Mouse (Mus musculus) myocyte (in vitro differentiated cells): Measurements from ENCODE around the gene Btaf1.

Source experiments
- CEBPB ChIP-seq: IDR thresholded peaks from 2 replicates; pipeline ENCODE4 v1.6.1; 2011; ENCODE audit warnings: mild to moderate bottlenecking, moderate library complexity; ENCODE audit not compliant: poor library complexity, insufficient read depth, severe bottlenecking
- E2F4 ChIP-seq: IDR thresholded peaks from one replicate; pipeline ENCODE4 v1.6.1; 2011; ENCODE audit warnings: mild to moderate bottlenecking, control low read depth, moderate library complexity; ENCODE audit not compliant: insufficient read depth
- MAX ChIP-seq: IDR thresholded peaks from one replicate; pipeline ENCODE4 v1.6.1; 2011; ENCODE audit warnings: low read depth, mild to moderate bottlenecking, control low read depth
- MYOD1 ChIP-seq, 3 experiments: IDR thresholded peaks; one replicate each; pipeline ENCODE4 v1.6.1; 2011; ENCODE audit warnings: control low read depth in 2 of 3, low read depth in 2 of 3, mild to moderate bottlenecking in 2 of 3, moderate library complexity in 1 of 3; ENCODE audit not compliant: insufficient read length in 2 of 3, control insufficient read depth in 1 of 3
- MYOG ChIP-seq, 3 experiments: IDR thresholded peaks; one replicate each; pipeline ENCODE4 v1.6.1; 2011; ENCODE audit warnings: control low read depth in 2 of 3, low read depth in 2 of 3, mild to moderate bottlenecking in 2 of 3; ENCODE audit not compliant: insufficient read length in 2 of 3, control insufficient read depth in 1 of 3, insufficient read depth in 1 of 3
- POLR2A ChIP-seq: IDR thresholded peaks from one replicate; pipeline ENCODE4 v1.6.1; 2011; ENCODE audit warnings: low read depth, mild to moderate bottlenecking, control low read depth, moderate library complexity; ENCODE audit not compliant: insufficient read length
- SRF ChIP-seq: IDR thresholded peaks from one replicate; pipeline ENCODE4 v1.6.1; 2011; ENCODE audit warnings: low read depth; ENCODE audit not compliant: control insufficient read depth, insufficient read length
- USF1 ChIP-seq: IDR thresholded peaks from one replicate; pipeline ENCODE4 v1.6.1; 2011; ENCODE audit warnings: low read depth, mild to moderate bottlenecking, control low read depth, moderate library complexity

DNA sequence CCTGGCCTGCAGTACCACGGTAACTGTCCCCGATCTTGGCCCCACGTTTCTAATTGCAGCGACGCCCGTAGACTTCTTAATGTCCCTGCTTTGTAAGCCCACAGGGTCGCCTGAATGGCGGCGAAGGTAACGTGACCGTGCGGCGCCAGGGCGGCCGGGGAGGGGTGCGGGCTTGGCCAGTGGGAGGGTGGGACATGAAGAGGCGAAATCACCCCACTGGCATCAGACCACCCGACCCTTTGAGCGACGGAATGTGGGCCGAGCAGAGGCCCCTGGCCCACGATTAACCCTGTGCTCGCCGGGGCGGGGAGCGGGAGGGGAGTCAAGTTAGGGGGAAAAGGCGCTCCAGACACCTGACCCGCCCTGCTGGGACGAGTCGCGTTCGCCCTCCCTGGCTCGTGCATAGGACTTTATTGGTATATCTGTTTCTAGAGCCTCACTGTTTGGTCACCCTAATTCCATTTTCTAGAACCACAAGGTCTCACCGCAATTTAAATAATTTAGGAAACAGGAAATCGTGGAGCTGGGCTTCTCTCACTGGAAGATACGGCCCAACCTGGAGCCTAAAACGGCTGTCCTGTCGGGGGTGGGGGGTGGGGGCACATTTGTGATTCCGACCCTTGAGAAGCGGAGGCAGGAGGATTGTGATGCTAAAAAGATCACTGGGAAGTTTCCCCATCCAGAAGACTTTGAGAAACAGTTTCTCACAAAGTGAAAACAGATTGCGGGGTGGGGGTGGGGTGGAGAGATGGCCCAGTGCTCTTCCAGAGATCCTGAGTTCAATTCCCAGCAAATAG lies 21.5 kb upstream of the Btaf1 start:
- TF ChIP-seq POLR2A (no peak), MYOD1 (IDR thresholded peaks at IDR 0.05; ENCODE audit: control insufficient read depth in 1 of 3, insufficient read length in 2 of 3, low read depth in 2 of 3) (no peak), MAX (no peak), E2F4 (no peak), USF1 (no peak), MYOG (IDR thresholded peaks at IDR 0.05; ENCODE audit: control insufficient read depth in 1 of 3, insufficient read depth in 1 of 3, insufficient read length in 2 of 3, low read depth in 2 of 3) (no peak), SRF (no peak), CEBPB (no peak)
